Mouse (Mus musculus): ENCODE data around the gene Gm20388.

GRCm38 (mm10) chr8:121344486-121344885 is 1433.8 kb downstream of the Gm20388 start:
- no peak for TF ChIP-seq CTCF (IDR thresholded peaks at IDR 0.05; ENCODE audit: insufficient read depth, low read depth, low read length)
- no peak for TF ChIP-seq POLR2A (IDR thresholded peaks at IDR 0.05; ENCODE audit: insufficient read depth, low read depth, low read length)

Data from olfactory bulb, adult 2 months (tissue).